Mouse (Mus musculus) CH12.LX (cell line): ENCODE measurements around the gene Commd7.

ENCODE experiments used
- BHLHE40 ChIP-seq: IDR thresholded peaks from 2 replicates; pipeline ENCODE4 v1.6.1; 2011; ENCODE audit warnings: mild to moderate bottlenecking, low read depth, low read length, improper control_type of control experiment
- CHD2 ChIP-seq: IDR thresholded peaks from 2 replicates; pipeline ENCODE4 v1.6.1; 2011; ENCODE audit warnings: low read length, improper control_type of control experiment
- CTCF ChIP-seq, 2 experiments: IDR thresholded peaks in 1 of 2; conservative IDR thresholded peaks in 1 of 2; 2 replicates each; pipeline ENCODE4 v1.5.1; 2011 to 2012; ENCODE audit warnings: low read depth in 2 of 2, low read length in 2 of 2, improper control_type of control experiment in 1 of 2, inconsistent platforms in 1 of 2, mild to moderate bottlenecking in 1 of 2, moderate library complexity in 1 of 2
- ETS1 ChIP-seq: conservative IDR thresholded peaks from 2 replicates; pipeline ENCODE4 v1.6.1; 2012; ENCODE audit warnings: low read depth, mild to moderate bottlenecking, inconsistent platforms, low read length, improper control_type of control experiment, moderate library complexity
- MXI1 ChIP-seq: IDR thresholded peaks from 2 replicates; pipeline ENCODE4 v1.6.1; 2011; ENCODE audit warnings: mild to moderate bottlenecking, low read depth, low read length, improper control_type of control experiment
- NELFE ChIP-seq: IDR thresholded peaks from 2 replicates; pipeline ENCODE4 v1.6.1; 2011; ENCODE audit warnings: low read depth, low read length, improper control_type of control experiment
- PAX5 ChIP-seq: IDR thresholded peaks from 2 replicates; pipeline ENCODE4 v1.6.1; 2012; ENCODE audit warnings: low read length, inconsistent platforms, mixed read lengths
- POLR2A ChIP-seq: IDR thresholded peaks from 2 replicates; pipeline ENCODE4 v1.6.1; 2011; ENCODE audit warnings: low read depth, mild to moderate bottlenecking, improper control_type of control experiment, low read length
- POLR2AphosphoS2 ChIP-seq: IDR thresholded peaks from 2 replicates; pipeline ENCODE4 v1.6.1; 2011; ENCODE audit warnings: low read depth, low read length, improper control_type of control experiment
- UBTF ChIP-seq: IDR thresholded peaks from 2 replicates; pipeline ENCODE4 v1.6.1; 2012; ENCODE audit warnings: low read depth, mild to moderate bottlenecking, inconsistent platforms, low read length, improper control_type of control experiment, moderate library complexity
- ZMIZ1 ChIP-seq: IDR thresholded peaks from 2 replicates; pipeline ENCODE4 v1.6.1; 2012; ENCODE audit warnings: low read depth, mild to moderate bottlenecking, inconsistent platforms, low read length, improper control_type of control experiment

DNA sequence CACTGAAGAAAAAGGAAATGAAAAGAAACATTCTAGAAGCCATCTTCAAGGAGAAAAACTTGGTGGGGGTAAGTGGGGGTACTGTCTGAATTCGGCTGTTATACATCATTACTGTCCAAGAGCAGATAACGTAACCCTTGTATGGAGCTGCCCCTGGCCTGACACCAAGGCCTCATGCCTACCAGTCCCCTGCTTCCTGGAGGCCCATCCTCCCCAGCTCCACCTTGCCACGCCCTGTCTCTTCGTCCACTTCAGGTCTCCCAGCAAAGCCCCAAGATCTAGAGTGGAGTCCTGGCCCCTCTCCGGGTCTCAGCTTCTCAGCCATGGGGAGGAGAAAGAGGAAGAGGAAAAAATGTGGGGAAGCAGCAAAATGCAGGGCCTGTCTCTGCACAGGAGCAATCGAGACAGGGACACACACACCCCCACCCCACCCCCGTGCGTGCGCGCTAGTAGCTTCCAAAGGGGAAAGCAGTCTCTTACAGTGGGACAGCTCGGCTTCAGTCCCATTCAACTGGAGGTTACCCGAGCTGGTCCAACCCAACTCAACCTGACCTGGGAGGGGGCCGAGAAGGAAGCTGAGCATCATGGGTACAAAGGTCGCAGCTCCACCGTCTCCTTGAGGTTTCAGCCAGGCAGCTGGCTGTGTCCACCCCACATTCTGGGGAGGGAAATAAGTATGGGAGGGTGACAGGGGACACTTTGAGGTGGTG, 49.5 kb downstream of the Commd7 start:
- TF ChIP-seq BHLHE40 (no peak), PAX5 (no peak), CTCF (conservative IDR thresholded peaks at IDR 0.05 in 1 of 2, IDR thresholded peaks at IDR 0.05 in 1 of 2; ENCODE audit: low read depth in 2 of 2, low read length in 2 of 2) (no peak), UBTF (no peak), ETS1 (no peak), ZMIZ1 (no peak), POLR2A (no peak), MXI1 (no peak), NELFE (no peak), CHD2 (no peak), POLR2AphosphoS2 (no peak)
